Mouse (Mus musculus) ovary, postnatal 14 days (tissue): ENCODE measurements around the gene Odf2.

Source experiments
- DNase-seq: peaks from one replicate; pipeline ENCODE4 v3.0.0; 2022; ENCODE audit warnings: low spot score

Odf2 gene

GRCm38 (mm10) chr2:29934906-29935599 is 46.0 kb downstream of the Odf2 start, which contains the start of gene Gle1:
Gene Gle1, plus strand, starts transcription at chr2:29935426.
- peak; percentile 97 for DNase-seq

- DNase-seq = no peak
Observed at GRCm38 (mm10) chr2:29940073-29940472, 51.1 kb downstream of the Odf2 start.

GRCm38 (mm10) chr2:29940826-29941225 is 51.8 kb downstream of the Odf2 start:
- no peak for DNase-seq

- no peak for DNase-seq
Observed at GRCm38 (mm10) chr2:29944723-29945122, 55.7 kb downstream of the Odf2 start.

- DNase-seq = no peak
Observed at GRCm38 (mm10) chr2:29948896-29949295, 59.9 kb downstream of the Odf2 start.

GRCm38 (mm10) chr2:29961246-29961645 is 72.2 kb downstream of the Odf2 start:
- no peak for DNase-seq

- DNase-seq = no peak
Observed at GRCm38 (mm10) chr2:29964354-29965249, 75.6 kb downstream of the Odf2 start.

GRCm38 (mm10) chr2:29965250-29965843 is 76.3 kb downstream of the Odf2 start, which contains the start of gene Sptan1:
Gene Sptan1, plus strand, starts transcription at chr2:29965560.
- DNase-seq = peak; percentile 94

- peak; percentile 22 for DNase-seq
Observed at GRCm38 (mm10) chr2:29965906-29966305, 76.9 kb downstream of the Odf2 start.

GRCm38 (mm10) chr2:29966826-29967225 is 77.8 kb downstream of the Odf2 start:
- no peak for DNase-seq

GRCm38 (mm10) chr2:29967768-29968167 is 78.7 kb downstream of the Odf2 start:
- no peak for DNase-seq

GRCm38 (mm10) chr2:29968638-29969037 is 79.6 kb downstream of the Odf2 start:
- no peak for DNase-seq

GRCm38 (mm10) chr2:29971838-29972635 is 83.0 kb downstream of the Odf2 start:
- peak; percentile 34 for DNase-seq

- DNase-seq = no peak
Observed at GRCm38 (mm10) chr2:29973525-29973924, 84.5 kb downstream of the Odf2 start.

GRCm38 (mm10) chr2:29977307-29977706 is 88.3 kb downstream of the Odf2 start:
- DNase-seq = peak; percentile 26

GRCm38 (mm10) chr2:29980661-29981060 is 91.6 kb downstream of the Odf2 start:
- no peak for DNase-seq
